Mouse (Mus musculus) hindlimb bud, embryonic 11.5 days (tissue): ENCODE measurements around the gene Zrsr1.

Experiments
- DNase-seq: peaks from one replicate; pipeline ENCODE4 v3.0.0-alpha.2; 2012; ENCODE audit warnings: low read depth, low spot score; ENCODE audit errors: extremely low spot score

Zrsr1 gene

DNA sequence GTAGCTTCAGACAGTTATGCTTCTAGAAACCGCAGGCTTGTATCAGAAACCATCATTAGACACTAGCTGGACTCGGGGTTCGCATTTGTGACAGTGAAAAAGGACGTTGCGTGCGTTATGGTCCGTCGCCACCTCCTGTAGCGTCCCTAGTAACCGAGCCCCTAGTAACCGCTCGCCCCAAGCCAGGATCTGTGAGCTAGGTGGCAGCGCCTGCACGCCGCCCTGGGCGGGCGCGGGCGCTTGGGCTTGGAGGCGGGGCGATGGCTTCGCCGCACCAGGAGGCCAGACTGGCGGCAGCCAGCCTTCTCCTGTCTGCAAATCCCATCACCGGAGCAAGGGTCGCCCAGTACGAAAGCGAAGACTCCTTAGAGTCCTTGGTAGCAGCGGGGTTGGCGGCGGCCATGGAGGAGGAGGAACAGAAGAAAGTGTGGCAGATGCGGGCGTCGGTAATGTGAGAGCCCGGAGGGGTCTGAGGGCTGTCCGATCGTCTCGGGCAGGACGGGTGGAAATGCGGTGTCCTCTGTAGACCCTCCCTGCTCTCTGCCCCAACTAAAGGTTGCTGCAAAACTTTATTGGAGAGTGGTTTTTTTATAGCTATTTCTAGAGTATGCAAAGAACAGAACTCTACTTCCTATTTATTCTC is 36.5 kb downstream of the Zrsr1 start:
- DNase-seq, result no peak

DNA sequence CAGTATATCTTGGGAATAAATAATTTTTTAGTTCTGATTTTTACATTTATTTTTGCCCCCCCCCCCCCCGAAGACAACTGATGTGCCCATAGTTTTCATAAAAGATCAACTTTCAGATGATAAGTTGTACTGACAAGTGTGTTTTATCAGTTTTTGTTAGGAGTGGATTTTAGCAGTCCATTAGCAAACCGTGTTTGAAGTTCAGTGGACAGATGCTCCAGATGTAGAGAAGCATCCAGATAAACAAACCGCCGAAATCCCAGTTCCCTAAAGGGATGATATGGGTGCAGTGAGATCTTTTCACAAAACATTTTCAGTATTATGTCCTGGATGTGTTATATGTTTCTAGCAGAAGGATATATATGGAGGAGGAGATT is 37.0 kb downstream of the Zrsr1 start:
- no peak for DNase-seq

DNA sequence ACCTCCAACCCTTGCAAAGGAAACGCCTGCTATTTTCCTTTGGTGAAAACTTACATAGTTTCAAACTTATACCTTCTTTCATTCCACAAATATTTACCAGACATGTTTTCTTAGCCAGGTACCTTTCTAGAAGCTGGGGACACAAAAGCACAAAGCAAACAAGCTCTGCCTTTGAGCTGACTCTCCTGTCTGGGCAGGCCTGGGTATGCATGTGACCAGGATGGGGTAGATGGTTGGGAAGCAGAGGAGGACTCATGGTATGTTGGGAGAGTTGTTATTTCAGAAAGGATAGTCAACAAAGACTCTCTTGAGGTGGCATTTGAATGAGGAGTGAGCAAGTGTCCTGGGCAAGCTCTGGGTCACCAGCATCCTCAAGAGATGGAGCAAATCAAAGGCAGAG is 41.3 kb downstream of the Zrsr1 start:
- no peak for DNase-seq

DNA sequence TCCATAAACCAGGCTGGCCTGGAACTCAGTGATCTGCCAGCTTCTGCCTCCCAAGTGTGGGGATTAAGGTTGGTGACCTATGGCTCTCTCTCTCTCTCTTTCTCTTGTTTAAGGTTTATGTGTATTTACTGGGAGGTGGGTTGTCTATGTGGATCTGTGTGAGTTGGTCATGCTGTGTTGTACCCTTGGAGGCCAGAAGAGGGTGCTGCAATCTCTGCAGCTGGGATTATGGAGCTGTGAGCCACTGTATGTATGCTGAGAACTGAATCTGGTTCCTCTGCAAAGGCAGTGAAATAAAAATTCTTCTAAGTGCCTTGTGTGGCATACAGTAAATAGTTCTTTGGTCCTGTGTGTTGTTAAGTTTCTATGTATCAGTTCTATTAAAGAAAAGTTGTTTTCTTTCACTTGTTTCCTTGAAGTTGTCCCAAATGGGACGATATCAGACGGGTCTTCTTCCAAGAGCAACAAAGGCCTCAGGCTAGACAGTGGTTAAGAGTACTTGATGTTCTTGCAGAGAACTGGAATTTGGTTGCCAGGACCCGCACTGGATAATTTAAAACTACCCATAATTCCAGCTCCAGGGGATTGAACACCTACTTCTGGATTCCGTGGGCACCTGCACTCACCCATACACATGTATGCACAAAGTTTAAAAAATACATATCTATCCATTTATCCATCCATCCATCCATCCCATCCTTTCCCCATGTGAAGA is 41.9 kb downstream of the Zrsr1 start:
- DNase-seq, result no peak

DNA sequence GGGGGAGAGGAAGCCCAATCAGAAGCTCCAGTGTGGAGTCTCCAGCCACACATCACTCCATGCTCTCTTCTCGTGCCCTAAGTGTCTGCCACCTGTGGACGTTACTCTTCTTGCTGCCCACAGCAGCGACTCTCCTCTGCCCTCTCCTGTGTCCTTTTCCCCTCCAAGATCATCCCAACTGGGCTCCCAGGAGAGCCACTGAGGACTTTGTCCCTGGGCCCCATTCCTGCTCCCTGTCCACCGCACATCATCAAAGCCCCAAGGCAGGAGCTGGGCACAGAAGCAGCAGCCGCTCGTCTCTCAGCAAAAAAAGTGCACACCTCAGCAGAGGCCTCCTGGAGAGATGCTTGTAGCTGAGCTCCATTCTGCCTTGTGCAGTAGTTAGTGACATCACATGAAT is 43.2 kb downstream of the Zrsr1 start:
- DNase-seq, result no peak

DNA sequence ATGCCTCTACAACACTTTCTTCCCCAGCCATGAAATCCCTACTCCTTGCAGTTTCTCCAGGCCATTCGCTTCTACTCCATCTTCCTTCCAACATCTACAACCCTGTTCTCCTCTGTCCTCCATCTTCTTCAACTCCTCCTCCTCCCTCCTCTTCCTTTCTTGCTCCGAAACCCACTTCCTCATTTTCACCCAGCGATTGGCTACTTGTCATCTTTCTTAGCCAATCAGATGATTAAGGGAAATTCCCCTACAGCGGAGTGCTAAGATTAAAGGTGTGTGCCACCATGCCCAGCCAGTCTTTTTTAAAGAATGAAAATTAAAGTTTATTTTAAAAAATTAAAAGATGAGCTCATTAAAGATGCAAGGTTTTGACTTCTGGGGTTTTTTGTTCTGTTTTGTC is 46.1 kb downstream of the Zrsr1 start:
- no peak for DNase-seq

DNA sequence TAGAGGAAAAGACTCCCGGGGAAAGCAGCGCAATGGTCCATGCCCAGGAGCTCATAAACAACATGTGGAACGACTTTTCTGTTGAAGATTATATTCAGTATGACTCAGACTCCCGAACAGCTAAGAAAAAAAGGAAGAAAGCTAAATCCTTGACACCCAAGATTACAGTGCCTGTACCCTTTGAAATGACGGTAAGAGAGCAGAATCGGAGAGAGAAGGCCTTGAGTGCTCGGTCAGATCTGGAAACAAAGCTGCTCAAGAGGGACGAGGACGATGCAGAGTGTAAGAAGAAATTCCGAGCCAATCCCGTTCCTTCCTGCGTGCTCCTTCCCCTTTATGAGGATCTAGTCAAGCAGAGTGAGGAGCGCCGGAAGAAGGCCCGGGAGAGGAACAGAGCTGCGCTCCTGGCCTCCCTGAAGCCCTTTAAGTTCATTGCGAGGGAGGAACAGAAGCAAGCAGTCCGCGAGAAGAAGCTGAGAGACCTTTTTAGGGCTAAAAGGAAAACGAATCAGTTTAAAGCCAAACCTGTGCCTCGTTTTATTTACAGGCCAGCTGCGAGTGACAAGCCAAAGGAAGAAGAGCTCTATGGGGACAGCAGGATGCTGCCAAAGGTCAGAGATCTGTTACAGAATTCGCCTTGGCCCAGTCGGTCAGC is 48.4 kb downstream of the Zrsr1 start:
- DNase-seq, result no peak

DNA sequence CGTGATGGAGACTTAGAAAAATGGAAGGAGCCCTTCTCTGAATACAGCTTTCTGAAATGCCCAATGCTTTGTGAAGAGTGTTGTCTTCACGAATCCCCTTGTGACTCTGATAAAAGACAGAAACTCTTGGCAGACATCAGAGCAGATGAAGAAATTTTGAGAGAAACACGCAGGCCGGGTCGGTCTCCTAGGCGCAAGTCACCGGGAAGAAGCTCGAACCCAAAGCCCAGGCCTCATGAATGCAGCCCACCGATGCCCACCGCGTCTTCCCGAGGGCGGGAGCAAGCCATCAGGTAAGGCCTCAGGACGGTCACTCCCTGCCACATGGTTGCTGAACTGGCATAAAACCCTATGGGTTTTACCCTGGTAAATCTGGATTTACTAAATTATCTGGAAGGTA is 49.0 kb downstream of the Zrsr1 start:
- DNase-seq, result no peak

DNA sequence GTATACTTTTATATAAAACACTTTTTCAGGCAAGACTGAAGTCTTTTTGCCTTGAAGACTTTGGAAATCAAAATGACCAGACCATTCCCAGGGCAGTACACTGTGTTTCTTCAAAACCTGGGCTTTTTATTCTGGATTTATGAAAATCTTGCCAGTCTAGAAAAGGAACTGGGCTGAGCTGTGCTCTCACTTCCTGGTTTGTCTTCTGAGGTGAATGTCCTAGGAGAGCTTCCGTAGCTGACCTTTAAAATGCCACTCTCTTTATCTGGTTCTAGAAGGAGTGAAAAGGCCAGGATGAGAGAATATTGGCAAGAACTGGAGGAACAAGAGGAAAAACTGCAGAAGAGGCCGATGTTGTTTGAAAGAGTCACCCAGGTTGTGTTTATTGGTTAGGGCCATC is 51.4 kb downstream of the Zrsr1 start:
- DNase-seq, result no peak

DNA sequence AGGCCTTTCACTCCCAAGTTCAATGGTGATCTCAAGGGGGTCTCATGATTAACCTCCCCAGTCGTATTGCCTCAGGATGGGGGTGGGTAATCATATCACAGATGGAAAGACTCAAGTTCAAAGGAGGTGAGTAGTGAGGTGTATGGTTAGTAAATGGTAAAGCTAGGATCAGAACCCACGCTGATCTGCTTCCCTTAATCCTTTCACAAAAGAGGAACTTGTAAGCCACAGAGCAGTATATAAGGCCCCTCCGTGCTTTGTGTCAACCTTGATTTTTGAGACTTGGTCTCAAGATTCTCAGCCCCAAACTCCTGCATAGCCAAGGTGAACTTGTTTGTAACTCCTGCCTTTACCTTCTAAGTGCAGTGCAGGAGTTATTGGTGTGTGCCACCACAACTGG is 52.4 kb downstream of the Zrsr1 start:
- no peak for DNase-seq
